Mouse (Mus musculus): ENCODE measurements around the gene Ss18l2. TPM values are rescaled to one million over a fixed set of nuclear protein-coding genes. Genes with fewer than 3 reads are reported as not detected.
A peak's percentile ranks its signal among the peaks of the same experiment; 100 is the strongest.

Ss18l2 gene
- polyA plus RNA-seq, 1 experiment from 2014 or later = 237 TPM

- 19% methylated on average over 5 of the region's 5 CpGs for WGBS
- Histone ChIP-seq H3K36me3 (ENCODE audit: control insufficient read depth, insufficient read depth, low read length) (no peaks in the 10 kb centered on the region), H3K27ac (replicated peaks in 1 of 2; ENCODE audit: control insufficient read depth in 1 of 2, insufficient read depth in 1 of 2, low read depth in 2 of 2, low read length in 2 of 2) (0 out of 4 replicates have a peak overlapping the region, but pooled peaks of 1 of the 2 experiments have one; percentile 6), H3K9ac (ENCODE audit: low read length) (no peak overlapping the region), H3K9me3 (ENCODE audit: control insufficient read depth, low read length) (no peaks in the 10 kb centered on the region), H3K27me3 (ENCODE audit: control insufficient read depth, insufficient read depth, low read length) (peaks cover 32% of the 10 kb centered on the region), H3K4me3 (ENCODE audit: control insufficient read depth in 1 of 2, insufficient read depth in 1 of 2, low read depth in 1 of 2, low read length in 2 of 2) (no peak overlapping the region), H3K4me1 (ENCODE audit: control insufficient read depth in 2 of 2, insufficient read depth in 2 of 2, low read length in 2 of 2) (peaks cover 21 to 28% of the 10 kb centered on the region in 2 experiments), H3K4me2 (ENCODE audit: low read length) (no peak overlapping the region)
- ATAC-seq (ENCODE audit: insufficient number of reproducible peaks, insufficient read depth, low FRiP score, low read depth) = peak; percentile 45; the same call in 1 of the 2 replicates
Measured at GRCm38 (mm10) chr9:121672311-121672710, 37.8 kb upstream of the Ss18l2 start.

DNA sequence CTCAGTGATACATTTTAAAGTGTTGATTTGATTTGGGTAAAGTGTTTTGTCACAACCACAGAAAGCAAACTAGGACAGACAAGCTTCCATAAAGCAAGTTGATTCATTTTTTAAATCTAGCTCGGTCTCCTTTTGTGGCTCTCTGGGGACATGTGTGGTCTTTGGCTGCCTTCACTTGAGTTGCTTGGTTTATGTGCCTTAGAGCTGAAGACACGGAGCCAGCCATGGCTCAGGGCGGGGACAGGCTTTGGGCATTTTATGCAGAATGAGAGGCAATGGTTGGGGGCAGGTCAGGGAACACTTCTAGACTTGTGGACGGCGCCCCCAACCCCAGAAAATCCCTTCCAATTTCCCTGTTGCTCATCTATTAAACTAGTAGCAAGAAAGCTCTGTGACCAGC lies 36.4 kb upstream of the Ss18l2 start:
- Histone ChIP-seq H3K4me1 (ENCODE audit: control insufficient read depth in 2 of 2, insufficient read depth in 2 of 2, low read length in 2 of 2) (peaks cover 21 to 28% of the 10 kb centered on the region in 2 experiments), H3K27me3 (ENCODE audit: control insufficient read depth, insufficient read depth, low read length) (peaks cover 18% of the 10 kb centered on the region), H3K4me2 (ENCODE audit: low read length) (no peak overlapping the region), H3K9ac (ENCODE audit: low read length) (no peak overlapping the region), H3K4me3 (ENCODE audit: control insufficient read depth in 1 of 2, insufficient read depth in 1 of 2, low read depth in 1 of 2, low read length in 2 of 2) (no peak overlapping the region), H3K9me3 (ENCODE audit: control insufficient read depth, low read length) (no peaks in the 10 kb centered on the region), H3K36me3 (ENCODE audit: control insufficient read depth, insufficient read depth, low read length) (no peaks in the 10 kb centered on the region), H3K27ac (replicated peaks in 1 of 2; ENCODE audit: control insufficient read depth in 1 of 2, insufficient read depth in 1 of 2, low read depth in 2 of 2, low read length in 2 of 2) (no peak overlapping the region)
- no peak for ATAC-seq (ENCODE audit: insufficient number of reproducible peaks, insufficient read depth, low FRiP score, low read depth)
- WGBS = 92% methylated on average over 5 of the region's 5 CpGs

DNA sequence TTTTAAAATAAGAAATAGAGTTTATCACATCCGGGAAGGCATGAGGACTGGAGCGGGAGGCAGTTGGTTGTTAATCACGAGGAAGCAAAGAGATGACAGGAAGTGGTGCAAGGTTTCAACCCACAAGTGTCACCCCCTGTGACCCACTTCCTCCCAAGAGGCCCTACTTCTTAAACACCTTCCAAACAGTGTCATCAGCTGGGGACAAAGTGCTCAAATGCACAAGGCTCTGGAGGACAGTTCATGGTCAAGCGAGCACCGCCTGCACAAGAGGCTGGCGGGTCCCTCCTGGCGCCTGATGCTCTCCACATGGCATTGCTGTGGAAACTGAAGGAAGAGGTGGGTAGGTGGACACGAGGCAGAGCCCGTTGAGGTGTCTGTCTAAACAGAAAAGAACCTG lies 35.1 kb upstream of the Ss18l2 start:
- Histone ChIP-seq H3K4me1 (ENCODE audit: control insufficient read depth in 2 of 2, insufficient read depth in 2 of 2, low read length in 2 of 2) (peaks cover 18 to 19% of the 10 kb centered on the region in 2 experiments), H3K27ac (replicated peaks in 1 of 2; ENCODE audit: control insufficient read depth in 1 of 2, insufficient read depth in 1 of 2, low read depth in 2 of 2, low read length in 2 of 2) (no peak overlapping the region), H3K4me3 (ENCODE audit: control insufficient read depth in 1 of 2, insufficient read depth in 1 of 2, low read depth in 1 of 2, low read length in 2 of 2) (no peak overlapping the region), H3K36me3 (ENCODE audit: control insufficient read depth, insufficient read depth, low read length) (no peaks in the 10 kb centered on the region), H3K9me3 (ENCODE audit: control insufficient read depth, low read length) (no peaks in the 10 kb centered on the region), H3K9ac (ENCODE audit: low read length) (no peak overlapping the region), H3K27me3 (ENCODE audit: control insufficient read depth, insufficient read depth, low read length) (peaks cover 5% of the 10 kb centered on the region; the same call in 1 of the 2 replicates), H3K4me2 (ENCODE audit: low read length) (no peak overlapping the region)
- no peak for ATAC-seq (ENCODE audit: insufficient number of reproducible peaks, insufficient read depth, low FRiP score, low read depth)
- 80% methylated on average over 9 of the region's 9 CpGs for WGBS

DNA sequence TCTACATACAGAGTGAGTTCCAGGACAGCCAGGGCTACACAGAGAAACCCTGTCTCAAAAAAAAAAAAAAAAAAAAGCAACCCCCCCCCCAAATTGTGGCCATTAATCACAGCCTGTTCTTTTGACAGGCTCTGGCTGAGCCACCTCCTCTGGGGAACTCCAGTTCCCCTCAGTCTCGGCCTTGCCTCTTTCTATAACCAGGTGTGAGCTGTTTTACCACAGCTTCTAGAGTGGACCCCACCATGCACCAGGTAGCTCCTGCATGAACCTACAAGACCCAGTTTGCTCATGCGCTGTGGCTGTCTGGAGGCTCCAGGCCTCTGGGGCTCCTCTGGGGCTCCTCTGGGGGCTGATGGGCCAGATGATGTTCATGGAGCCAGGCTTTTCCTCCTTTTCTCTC lies 34.6 kb upstream of the Ss18l2 start:
- H3K27ac ChIP-seq (replicated peaks in 1 of 2; ENCODE audit: control insufficient read depth in 1 of 2, insufficient read depth in 1 of 2, low read depth in 2 of 2, low read length in 2 of 2) = no peak overlapping the region
- no peak overlapping the region for H3K4me2 ChIP-seq (ENCODE audit: low read length)
- H3K4me3 ChIP-seq (ENCODE audit: control insufficient read depth in 1 of 2, insufficient read depth in 1 of 2, low read depth in 1 of 2, low read length in 2 of 2) = no peak overlapping the region
- H3K9me3 ChIP-seq (ENCODE audit: control insufficient read depth, low read length) = no peaks in the 10 kb centered on the region
- ATAC-seq (ENCODE audit: insufficient number of reproducible peaks, insufficient read depth, low FRiP score, low read depth) = no peak
- no peaks in the 10 kb centered on the region for H3K27me3 ChIP-seq (ENCODE audit: control insufficient read depth, insufficient read depth, low read length)
- WGBS = 90% methylated on average over 2 of the region's 2 CpGs
- H3K9ac ChIP-seq (ENCODE audit: low read length) = no peak overlapping the region
- peaks cover 17% of the 10 kb centered on the region in 2 experiments for H3K4me1 ChIP-seq (ENCODE audit: control insufficient read depth in 2 of 2, insufficient read depth in 2 of 2, low read length in 2 of 2)
- no peaks in the 10 kb centered on the region for H3K36me3 ChIP-seq (ENCODE audit: control insufficient read depth, insufficient read depth, low read length)

DNA sequence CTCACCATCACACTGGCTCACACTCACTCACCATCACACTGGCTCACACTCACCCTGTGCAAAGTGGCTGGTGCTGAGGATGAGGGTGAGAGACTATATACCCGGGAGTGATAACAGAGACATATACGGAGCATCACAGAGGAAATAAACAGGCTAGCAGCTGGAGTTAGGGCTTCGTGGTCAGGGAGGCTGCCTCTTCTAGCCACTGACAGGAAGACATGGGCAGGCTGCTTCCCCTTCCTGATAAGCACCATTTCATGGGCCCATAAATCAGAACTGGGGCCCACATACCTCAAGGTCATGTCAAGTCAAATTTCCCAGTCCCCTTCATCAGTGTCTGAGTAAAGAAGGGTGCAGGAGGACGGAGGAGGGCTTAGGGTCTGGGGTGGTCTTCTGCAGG lies 33.1 kb upstream of the Ss18l2 start:
- Histone ChIP-seq H3K36me3 (ENCODE audit: control insufficient read depth, insufficient read depth, low read length) (no peaks in the 10 kb centered on the region), H3K27ac (replicated peaks in 1 of 2; ENCODE audit: control insufficient read depth in 1 of 2, insufficient read depth in 1 of 2, low read depth in 2 of 2, low read length in 2 of 2) (no peak overlapping the region), H3K4me3 (ENCODE audit: control insufficient read depth in 1 of 2, insufficient read depth in 1 of 2, low read depth in 1 of 2, low read length in 2 of 2) (no peak overlapping the region), H3K9ac (ENCODE audit: low read length) (no peak overlapping the region), H3K4me1 (ENCODE audit: control insufficient read depth in 2 of 2, insufficient read depth in 2 of 2, low read length in 2 of 2) (peaks cover 10 to 11% of the 10 kb centered on the region in 2 experiments), H3K27me3 (ENCODE audit: control insufficient read depth, insufficient read depth, low read length) (no peaks in the 10 kb centered on the region), H3K9me3 (ENCODE audit: control insufficient read depth, low read length) (no peaks in the 10 kb centered on the region), H3K4me2 (ENCODE audit: low read length) (no peak overlapping the region)
- ATAC-seq (ENCODE audit: insufficient number of reproducible peaks, insufficient read depth, low FRiP score, low read depth) = no peak
- 68% methylated on average over 4 of the region's 4 CpGs for WGBS

DNA sequence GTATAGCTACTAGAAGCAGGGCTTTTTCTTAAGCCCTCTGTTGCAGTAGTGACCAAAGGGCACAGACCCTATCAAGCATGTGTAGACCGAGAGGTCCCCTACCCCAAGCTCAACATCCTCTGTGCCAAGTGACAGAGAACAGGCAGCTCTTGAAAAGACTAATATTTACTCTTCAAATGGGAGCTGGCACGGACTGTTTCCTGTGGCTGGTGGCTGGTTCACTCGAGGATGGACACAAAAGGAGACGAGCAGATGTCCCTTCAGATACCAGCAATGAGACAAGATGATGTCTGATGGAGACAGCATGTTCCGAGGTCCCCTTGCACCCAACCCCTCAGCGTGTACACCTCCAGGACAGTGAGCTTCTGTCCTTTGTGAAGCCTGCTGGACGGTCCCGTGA lies 32.7 kb upstream of the Ss18l2 start:
- Histone ChIP-seq H3K4me3 (ENCODE audit: control insufficient read depth in 1 of 2, insufficient read depth in 1 of 2, low read depth in 1 of 2, low read length in 2 of 2) (no peak overlapping the region), H3K27ac (replicated peaks in 1 of 2; ENCODE audit: control insufficient read depth in 1 of 2, insufficient read depth in 1 of 2, low read depth in 2 of 2, low read length in 2 of 2) (no peak overlapping the region), H3K9ac (ENCODE audit: low read length) (no peak overlapping the region), H3K36me3 (ENCODE audit: control insufficient read depth, insufficient read depth, low read length) (0 out of 2 replicates have a peak, but pooled peaks cover under 1% of the 10 kb centered on the region), H3K9me3 (ENCODE audit: control insufficient read depth, low read length) (no peaks in the 10 kb centered on the region), H3K4me2 (ENCODE audit: low read length) (no peak overlapping the region), H3K27me3 (ENCODE audit: control insufficient read depth, insufficient read depth, low read length) (no peaks in the 10 kb centered on the region), H3K4me1 (ENCODE audit: control insufficient read depth in 2 of 2, insufficient read depth in 2 of 2, low read length in 2 of 2) (peaks cover 6 to 7% of the 10 kb centered on the region in 2 experiments)
- 62% methylated on average over 8 of the region's 8 CpGs for WGBS
- ATAC-seq (ENCODE audit: insufficient number of reproducible peaks, insufficient read depth, low FRiP score, low read depth) = no peak

DNA sequence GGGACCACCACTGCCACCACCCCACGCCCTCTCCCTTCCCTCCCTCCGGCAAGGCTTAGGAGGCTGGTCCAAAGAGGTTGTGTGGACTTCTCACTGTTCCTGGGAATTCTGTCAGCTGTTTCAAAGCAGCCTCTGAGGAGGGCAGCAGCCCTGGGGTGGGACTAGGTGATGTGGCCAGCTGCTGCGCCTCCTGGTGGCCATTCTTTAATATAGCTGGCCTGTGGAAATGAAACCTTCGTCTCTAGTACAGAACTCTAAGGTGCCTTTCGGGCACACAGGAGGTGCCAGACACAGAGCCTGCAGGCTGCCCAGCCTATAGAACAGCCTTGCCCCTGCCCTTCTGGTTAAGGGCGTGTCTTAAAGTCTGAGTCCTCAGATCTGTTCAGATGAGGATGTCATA lies 30.6 kb upstream of the Ss18l2 start:
- peaks cover 19% of the 10 kb centered on the region for H3K36me3 ChIP-seq (ENCODE audit: control insufficient read depth, insufficient read depth, low read length)
- no peaks in the 10 kb centered on the region for H3K9me3 ChIP-seq (ENCODE audit: control insufficient read depth, low read length)
- ATAC-seq (ENCODE audit: insufficient number of reproducible peaks, insufficient read depth, low FRiP score, low read depth) = peak; percentile 62
- H3K4me3 ChIP-seq (ENCODE audit: control insufficient read depth in 1 of 2, insufficient read depth in 1 of 2, low read depth in 1 of 2, low read length in 2 of 2) = no peak overlapping the region
- no peak overlapping the region for H3K27ac ChIP-seq (replicated peaks in 1 of 2; ENCODE audit: control insufficient read depth in 1 of 2, insufficient read depth in 1 of 2, low read depth in 2 of 2, low read length in 2 of 2)
- 18% methylated on average over 6 of the region's 6 CpGs for WGBS
- H3K27me3 ChIP-seq (ENCODE audit: control insufficient read depth, insufficient read depth, low read length) = no peaks in the 10 kb centered on the region
- peaks cover 0 to 2% of the 10 kb centered on the region in 2 experiments; a peak in 1 of 4 replicates for H3K4me1 ChIP-seq (ENCODE audit: control insufficient read depth in 2 of 2, insufficient read depth in 2 of 2, low read length in 2 of 2)
- no peak overlapping the region for H3K4me2 ChIP-seq (ENCODE audit: low read length)
- no peak overlapping the region for H3K9ac ChIP-seq (ENCODE audit: low read length)

GRCm38 (mm10) chr9:121681191-121681590 lies 28.9 kb upstream of the Ss18l2 start:
- no peaks in the 10 kb centered on the region for H3K27me3 ChIP-seq (ENCODE audit: control insufficient read depth, insufficient read depth, low read length)
- no peaks in the 10 kb centered on the region for H3K9me3 ChIP-seq (ENCODE audit: control insufficient read depth, low read length)
- H3K27ac ChIP-seq (replicated peaks in 1 of 2; ENCODE audit: control insufficient read depth in 1 of 2, insufficient read depth in 1 of 2, low read depth in 2 of 2, low read length in 2 of 2) = no peak overlapping the region
- H3K4me1 ChIP-seq (ENCODE audit: control insufficient read depth in 2 of 2, insufficient read depth in 2 of 2, low read length in 2 of 2) = peaks cover 0 to 2% of the 10 kb centered on the region in 2 experiments; a peak in 1 of 4 replicates
- no peak overlapping the region for H3K4me2 ChIP-seq (ENCODE audit: low read length)
- no peak overlapping the region for H3K4me3 ChIP-seq (ENCODE audit: control insufficient read depth in 1 of 2, insufficient read depth in 1 of 2, low read depth in 1 of 2, low read length in 2 of 2)
- no peak overlapping the region for H3K9ac ChIP-seq (ENCODE audit: low read length)
- no peak for ATAC-seq (ENCODE audit: insufficient number of reproducible peaks, insufficient read depth, low FRiP score, low read depth)
- H3K36me3 ChIP-seq (ENCODE audit: control insufficient read depth, insufficient read depth, low read length) = peaks cover 29% of the 10 kb centered on the region
- 60% methylated on average over 8 of the region's 8 CpGs for WGBS
